Mouse (Mus musculus) stomach, postnatal 0 days (tissue): ENCODE results near the gene Fam181a. TPM values are rescaled to one million over a fixed set of nuclear protein-coding genes. Genes with fewer than 3 reads are reported as not detected.

ENCODE experiments used
- ATAC-seq: fragments of 200-750 bp; cut with Nextera tagmentation; 2 replicates; pipeline ENCODE4 v1.8.0; 2017; ENCODE audit not compliant: low FRiP score, low TSS enrichment
- DNase-seq: peaks from one replicate; pipeline ENCODE4 v3.0.0-alpha.2; 2016; ENCODE audit warnings: low spot score
- H3K27ac ChIP-seq: fragments of 300-500 bp; sonication (generic); replicated peaks from 2 replicates; pipeline ENCODE4 v1.5.1; 2014; ENCODE audit warnings: mild to moderate bottlenecking, control low read depth
- H3K27me3 ChIP-seq: fragments of 300-500 bp; sonication (generic); 2 replicates; pipeline ENCODE4 v1.6.1; 2014; ENCODE audit warnings: low read length; ENCODE audit not compliant: control insufficient read depth, insufficient read depth
- H3K36me3 ChIP-seq: fragments of 300-500 bp; sonication (generic); 2 replicates; pipeline ENCODE4 v1.6.1; 2014; ENCODE audit warnings: low read length, mixed read lengths; ENCODE audit not compliant: control insufficient read depth, insufficient read depth
- H3K4me1 ChIP-seq: fragments of 300-500 bp; sonication (generic); replicated peaks from 2 replicates; pipeline ENCODE4 v1.6.1; 2014; ENCODE audit warnings: antibody characterized with exemption; ENCODE audit not compliant: control insufficient read depth, insufficient read depth
- H3K4me2 ChIP-seq: fragments of 300-500 bp; sonication (generic); replicated peaks from 2 replicates; pipeline ENCODE4 v1.6.1; 2014; ENCODE audit warnings: low read depth, mild to moderate bottlenecking, control low read depth, moderate library complexity
- H3K4me3 ChIP-seq: fragments of 300-500 bp; sonication (generic); 2 replicates; pipeline ENCODE4 v1.5.1; 2014; ENCODE audit warnings: low read depth, low read length, control low read depth
- H3K9ac ChIP-seq: fragments of 300-500 bp; sonication (generic); 2 replicates; pipeline ENCODE4 v1.6.1; 2014; ENCODE audit warnings: mild to moderate bottlenecking, low read length, control low read depth, mixed read lengths
- H3K9me3 ChIP-seq: fragments of 300-500 bp; sonication (generic); 2 replicates; pipeline ENCODE4 v1.6.1; 2016; ENCODE audit warnings: low read length; ENCODE audit not compliant: control insufficient read depth
- CTCF ChIP-seq: IDR thresholded peaks from 2 replicates; pipeline ENCODE4 v1.5.1; 2016; ENCODE audit warnings: antibody characterized with exemption, low read depth, mild to moderate bottlenecking, moderate library complexity
- EP300 ChIP-seq: optimal IDR thresholded peaks from 2 replicates; pipeline ENCODE3; 2016; ENCODE audit warnings: antibody characterized with exemption
- WGBS: fragments of 180-500 bp; shearing (Covaris S2); extraction: QIAGEN DNeasy Blood & Tissue Kit; methylation state at CpG from one replicate; pipeline ENCODE4 v1.1.7; 2014; 5-methylcytosine and 5-hydroxymethylcytosine counted together
- polyA plus RNA-seq: library from polyadenylated mRNA; unstranded; fragments of >200 nt; fragmentation: Nextera tagmentation; extraction: Ambion mirVana; gene quantifications from 2 replicates; pipeline ENCODE4 v1.2.1, GENCODE M21; 2015

Fam181a gene
- polyA plus RNA-seq, 1 experiment from 2014 or later, result not detected

GRCm38 (mm10) chr12:103311921-103312320 lies 1.1 kb downstream of the Fam181a start:
- Histone ChIP-seq H3K27ac (no peak overlapping the region), H3K4me3 (no peak overlapping the region), H3K27me3 (no peaks in the 10 kb centered on the region), H3K36me3 (no peaks in the 10 kb centered on the region), H3K9me3 (no peaks in the 10 kb centered on the region), H3K4me1 (no peaks in the 10 kb centered on the region), H3K9ac (no peak overlapping the region), H3K4me2 (no peak overlapping the region)
- DNase-seq (no peak), ATAC-seq (no peak)
- 82% methylated on average over 8 of the region's 8 CpGs for WGBS
- TF ChIP-seq EP300, result no peak
- TF ChIP-seq CTCF, result no peak

DNA sequence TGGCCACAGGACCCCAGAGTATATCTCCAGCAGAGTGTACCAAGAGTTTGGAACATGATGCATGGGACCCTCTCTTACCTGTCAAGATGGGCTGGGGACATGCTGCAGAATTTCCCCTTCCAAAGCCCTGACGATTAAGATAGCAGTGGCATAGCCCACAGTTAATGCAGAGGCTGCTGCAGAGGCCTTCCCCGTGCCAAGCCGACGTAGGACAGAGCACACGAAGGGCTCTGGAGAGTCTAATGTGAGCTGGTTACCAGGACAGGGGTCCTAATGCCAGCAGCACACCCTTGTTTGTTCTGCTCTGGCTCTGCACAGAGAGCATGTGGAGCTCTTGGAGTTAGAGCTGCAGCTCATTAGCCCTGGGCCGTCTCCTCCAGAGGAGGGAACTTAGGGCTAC lies 2.5 kb downstream of the Fam181a start:
- no peak for DNase-seq
- WGBS, result 65% methylated on average over 6 of the region's 6 CpGs

DNA sequence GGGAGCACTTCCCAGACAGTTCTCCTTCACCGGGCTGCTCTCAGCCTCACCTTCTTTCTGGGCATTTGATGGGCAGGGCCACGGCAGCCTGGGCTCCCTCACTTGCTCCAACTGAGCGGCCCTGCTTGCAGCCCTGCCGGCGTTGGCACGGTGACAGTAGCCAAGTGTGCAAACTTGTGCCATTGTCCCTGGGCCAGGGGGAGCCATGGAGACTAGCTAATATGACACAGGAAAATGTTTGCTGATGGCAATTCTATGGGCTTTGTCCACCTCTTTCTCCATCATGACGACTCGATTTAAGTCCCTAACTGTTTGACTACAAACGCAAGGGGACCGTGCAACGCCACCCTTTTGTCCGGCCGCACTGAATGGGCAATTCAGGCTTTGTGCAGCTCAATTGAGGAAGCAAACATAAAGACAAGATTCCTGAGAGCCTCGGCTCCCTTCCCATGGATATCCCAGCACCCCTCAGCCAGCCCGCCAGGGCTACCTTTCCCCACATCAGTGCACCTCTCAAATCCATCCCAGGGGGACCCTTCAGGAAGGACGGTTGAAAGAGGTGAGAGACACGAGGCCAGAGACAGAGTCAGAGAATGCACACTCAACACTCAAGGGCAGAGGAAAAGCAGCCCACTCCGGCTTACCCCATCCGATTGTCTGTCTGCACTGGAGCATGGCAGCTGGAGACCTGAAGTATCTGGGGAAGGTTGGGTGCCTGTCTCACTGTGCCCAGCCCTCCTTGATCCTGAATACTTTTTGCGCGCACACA lies 3.3 kb downstream of the Fam181a start:
- H3K4me3 ChIP-seq, result no peak overlapping the region
- 63% methylated on average over 21 of the region's 21 CpGs for WGBS
- no peak for ATAC-seq

More for the DNA sequence above, 2.5 kb downstream of the Fam181a start:
- no peak for TF ChIP-seq CTCF
- no peak for TF ChIP-seq EP300
- no peak overlapping the region for H3K27ac ChIP-seq
- no peak overlapping the region for H3K4me2 ChIP-seq
- H3K9me3 ChIP-seq, result no peaks in the 10 kb centered on the region
- no peaks in the 10 kb centered on the region for H3K4me1 ChIP-seq
- H3K4me3 ChIP-seq, result no peak overlapping the region
- H3K9ac ChIP-seq, result no peak overlapping the region
- no peaks in the 10 kb centered on the region for H3K27me3 ChIP-seq
- ATAC-seq, result no peak
- H3K36me3 ChIP-seq, result no peaks in the 10 kb centered on the region

GRCm38 (mm10) chr12:103314640-103315361 lies 4.0 kb downstream of the Fam181a start:
- Histone ChIP-seq H3K36me3 (no peaks in the 10 kb centered on the region), H3K4me2 (no peak overlapping the region), H3K4me1 (no peaks in the 10 kb centered on the region), H3K27ac (no peak overlapping the region), H3K4me3 (no peak overlapping the region), H3K9me3 (no peaks in the 10 kb centered on the region), H3K9ac (0 out of 2 replicates have a peak overlapping the region, but pooled peaks have one; percentile 27), H3K27me3 (no peaks in the 10 kb centered on the region)
- TF ChIP-seq CTCF (no peak), EP300 (no peak)
- WGBS, result 9% methylated on average over 24 of the region's 25 CpGs
- DNase-seq, result no peak
- no peak for ATAC-seq

More for the DNA sequence above, 3.3 kb downstream of the Fam181a start:
- H3K27me3 ChIP-seq, result no peaks in the 10 kb centered on the region
- TF ChIP-seq CTCF, result no peak
- no peak for TF ChIP-seq EP300
- H3K36me3 ChIP-seq, result no peaks in the 10 kb centered on the region
- H3K9me3 ChIP-seq, result no peaks in the 10 kb centered on the region
- H3K9ac ChIP-seq, result no peak overlapping the region
- no peak for DNase-seq
- H3K4me2 ChIP-seq, result no peak overlapping the region
- H3K4me1 ChIP-seq, result no peaks in the 10 kb centered on the region
- no peak overlapping the region for H3K27ac ChIP-seq

DNA sequence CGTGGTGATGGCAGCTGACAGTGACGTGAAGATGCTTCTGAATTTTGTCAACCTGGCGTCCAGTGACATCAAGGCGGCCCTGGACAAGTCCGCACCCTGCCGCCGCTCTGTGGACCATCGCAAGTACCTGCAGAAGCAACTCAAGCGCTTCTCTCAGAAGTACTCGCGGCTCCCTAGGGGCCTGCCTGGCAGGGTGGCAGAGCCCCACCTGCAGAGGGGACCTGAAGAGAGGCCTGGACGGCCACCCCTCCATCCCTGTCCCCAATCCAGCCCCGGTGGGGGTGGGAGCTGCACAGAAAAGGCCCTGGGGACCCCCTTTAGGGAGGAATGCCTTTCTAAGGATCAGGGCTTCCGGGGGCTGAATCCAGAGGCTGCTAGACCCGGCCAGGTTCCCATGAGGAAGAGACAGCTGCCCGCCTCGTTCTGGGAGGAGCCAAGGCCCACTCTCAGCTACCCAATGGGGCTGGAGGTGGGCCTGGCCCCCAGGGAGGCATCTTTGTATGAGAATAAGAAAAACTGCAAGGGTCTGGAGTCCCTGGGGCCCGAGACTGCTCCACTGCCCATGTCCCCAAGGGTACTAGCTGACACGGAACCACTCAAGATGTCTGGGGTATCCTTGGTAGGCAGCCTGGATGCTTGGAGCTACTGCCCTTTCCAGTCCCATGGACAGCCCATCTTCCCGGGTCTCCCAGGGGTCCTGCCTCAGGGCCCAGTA lies 5.2 kb downstream of the Fam181a start:
- no peak overlapping the region for H3K9ac ChIP-seq
- ATAC-seq (no peak), DNase-seq (no peak)
- no peaks in the 10 kb centered on the region for H3K4me1 ChIP-seq
- H3K27me3 ChIP-seq, result no peaks in the 10 kb centered on the region
- WGBS, result 52% methylated on average over 20 of the region's 20 CpGs
- no peaks in the 10 kb centered on the region for H3K36me3 ChIP-seq
- TF ChIP-seq CTCF, result no peak
- TF ChIP-seq EP300, result no peak
- H3K4me3 ChIP-seq, result no peak overlapping the region
- H3K9me3 ChIP-seq, result no peaks in the 10 kb centered on the region
- H3K4me2 ChIP-seq, result no peak overlapping the region
- no peak overlapping the region for H3K27ac ChIP-seq
